Mouse (Mus musculus) neural tube, embryonic 14.5 days (tissue): ENCODE data around the gene Prame. TPM values are rescaled to one million over a fixed set of nuclear protein-coding genes. Genes with fewer than 3 reads are reported as not detected.
"Not testable (repeated sequence)": the region's sequence is repeated elsewhere in the genome, so short reads cannot be mapped to it uniquely, and the experiment has no call there.

Source experiments
- ATAC-seq: fragments of 200-750 bp; cut with Nextera tagmentation; 2 replicates; pipeline ENCODE4 v1.8.0; 2017; ENCODE audit warnings: low read depth, mild to moderate bottlenecking, moderate TSS enrichment, moderate library complexity
- H3K27ac ChIP-seq: fragments of 300-500 bp; sonication (generic); 2 replicates; pipeline ENCODE4 v1.5.1; 2014; ENCODE audit warnings: low read depth, mild to moderate bottlenecking, control low read depth, low read length, moderate library complexity, mixed read lengths
- H3K27me3 ChIP-seq: fragments of 300-500 bp; sonication (generic); 2 replicates; pipeline ENCODE4 v1.6.1; 2014; ENCODE audit warnings: low read length; ENCODE audit not compliant: control insufficient read depth, insufficient read depth
- H3K36me3 ChIP-seq: fragments of 300-500 bp; sonication (generic); 2 replicates; pipeline ENCODE4 v1.6.1; 2014; ENCODE audit warnings: low read length, mixed read lengths; ENCODE audit not compliant: control insufficient read depth, insufficient read depth
- H3K4me1 ChIP-seq: fragments of 300-500 bp; sonication (generic); 2 replicates; pipeline ENCODE4 v1.6.1; 2014; ENCODE audit warnings: low read length; ENCODE audit not compliant: control insufficient read depth, insufficient read depth
- H3K4me2 ChIP-seq: fragments of 300-500 bp; sonication (generic); 2 replicates; pipeline ENCODE4 v1.6.1; 2014; ENCODE audit warnings: mild to moderate bottlenecking, low read depth, low read length, control low read depth
- H3K4me3 ChIP-seq: fragments of 300-500 bp; sonication (generic); 2 replicates; pipeline ENCODE4 v1.5.1; 2014; ENCODE audit warnings: low read depth, low read length, control low read depth, mixed read lengths
- H3K9ac ChIP-seq: fragments of 300-500 bp; sonication (generic); replicated peaks from 2 replicates; pipeline ENCODE4 v1.6.1; 2014; ENCODE audit warnings: low read depth, mild to moderate bottlenecking, control low read depth, low read length, mixed read lengths
- H3K9me3 ChIP-seq: fragments of 300-500 bp; sonication (generic); 2 replicates; pipeline ENCODE4 v1.6.1; 2016; ENCODE audit warnings: low read length; ENCODE audit not compliant: control insufficient read depth
- WGBS: fragments of 180-500 bp; shearing (Covaris S2); extraction: QIAGEN DNeasy Blood & Tissue Kit; methylation state at CpG from one replicate; pipeline ENCODE4 v1.1.7; 2014; 5-methylcytosine and 5-hydroxymethylcytosine counted together
- polyA plus RNA-seq: library from polyadenylated mRNA; unstranded; fragments of >200 nt; fragmentation: Nextera tagmentation; extraction: Ambion mirVana; gene quantifications from 2 replicates; pipeline ENCODE4 v1.2.1, GENCODE M21; 2014

Gene Prame
- polyA plus RNA-seq, 1 experiment from 2014 or later: not detected

DNA sequence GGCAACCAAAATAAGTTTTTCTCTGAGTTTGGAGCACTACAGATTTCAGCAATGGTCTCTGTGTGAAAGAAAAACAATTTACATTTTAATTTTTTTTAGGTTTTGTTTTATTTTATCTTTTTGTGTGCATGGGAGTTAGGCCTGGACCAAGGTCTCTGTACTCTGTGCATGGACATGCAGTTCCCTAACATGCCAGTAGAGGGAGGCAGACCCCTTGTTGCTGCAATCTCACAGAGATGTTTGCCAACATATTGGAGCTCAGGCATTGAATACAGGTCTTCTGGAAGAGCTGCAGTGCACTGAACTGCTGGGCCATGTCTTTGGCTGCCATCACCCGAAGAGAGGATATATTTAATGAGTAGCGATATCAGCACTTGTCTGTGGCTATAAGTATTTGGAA, 58.0 kb downstream of the Prame start:
- H3K27ac ChIP-seq, H3K27me3 ChIP-seq, H3K36me3 ChIP-seq, H3K9me3 ChIP-seq, H3K9ac ChIP-seq, H3K4me2 ChIP-seq, H3K4me1 ChIP-seq, H3K4me3 ChIP-seq: not testable (repeated sequence)
- WGBS: 17% methylated on average over 1 of the region's 2 CpGs
- ATAC-seq: peak; percentile 86; the same call in 1 of the 2 replicates

DNA sequence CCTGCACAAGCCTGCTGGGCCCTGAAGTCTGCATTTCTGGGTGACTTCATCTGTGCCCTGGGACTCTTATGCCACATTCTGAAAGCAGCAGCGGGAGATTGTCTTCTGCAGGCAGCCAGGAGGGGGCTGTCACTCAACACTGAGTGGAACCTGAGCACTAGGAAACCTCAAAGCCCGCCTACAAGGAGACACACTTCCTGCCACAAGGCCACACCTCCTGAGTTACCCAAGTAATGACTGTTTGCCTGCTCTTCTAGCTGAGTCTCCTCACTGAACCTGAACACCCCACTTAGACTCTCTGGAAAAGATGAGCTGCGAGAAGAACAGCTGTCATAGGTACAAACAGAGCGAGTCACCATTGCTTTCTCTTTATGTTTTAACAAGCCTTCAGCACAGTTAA, 62.6 kb downstream of the Prame start:
- not testable (repeated sequence) for H3K9ac ChIP-seq, H3K9me3 ChIP-seq, H3K4me1 ChIP-seq, ATAC-seq, H3K4me2 ChIP-seq, H3K27me3 ChIP-seq, H3K4me3 ChIP-seq, H3K36me3 ChIP-seq, H3K27ac ChIP-seq
- 58% methylated on average over 4 of the region's 4 CpGs for WGBS

Other genes starting within 250 kb of the Prame start
- gene Gm7903, start 193.9 kb downstream of the Prame start, polyA plus RNA-seq: not detected in 2 replicates
- not detected in 2 replicates for gene AV320801, start 133.1 kb downstream of the Prame start, polyA plus RNA-seq
- not detected in 2 replicates for gene Nxf7, start 28.9 kb downstream of the Prame start, polyA plus RNA-seq
- gene Tcp11x2, start 66.1 kb upstream of the Prame start, polyA plus RNA-seq: not detected in 2 replicates
- gene Tmsb15a, start 97.6 kb upstream of the Prame start, polyA plus RNA-seq: not detected in 2 replicates
- gene Armcx5, start 115.0 kb upstream of the Prame start, polyA plus RNA-seq: 10.3 and 11.2 TPM in 2 replicates
- gene Gprasp1, start 115.0 kb upstream of the Prame start, polyA plus RNA-seq: 229 and 270 TPM in 2 replicates
- gene Bhlhb9, start 169.9 kb upstream of the Prame start, polyA plus RNA-seq: 114 and 127 TPM in 2 replicates
- 183 and 196 TPM in 2 replicates for gene Gprasp2, start 211.3 kb upstream of the Prame start, polyA plus RNA-seq